Mouse (Mus musculus): Measurements from ENCODE around the gene Furin. TPM values are rescaled to one million over a fixed set of nuclear protein-coding genes. Genes with fewer than 3 reads are reported as not detected.

The Furin gene
- total and polyA plus RNA-seq, 2 experiments from 2014 or later: 18.9 to 67.6 TPM

GRCm38 (mm10) chr7:80401041-80401859 lies 4.0 kb downstream of the Furin start:
- DNase-seq (ENCODE audit: low spot score): no peak
- ATAC-seq (ENCODE audit: insufficient read depth, low read depth): no peak
- Histone ChIP-seq H3K9ac (replicated peaks; ENCODE audit: low read depth, low read length) (peak overlapping the region; percentile 99), H3K27me3 (ENCODE audit: control insufficient read depth, insufficient read depth, low read length) (no peaks in the 10 kb centered on the region), H3K9me3 (replicated peaks; ENCODE audit: control insufficient read depth, low read length) (no peaks in the 10 kb centered on the region), H3K4me3 (ENCODE audit: low read depth, low read length) (peak overlapping the region; percentile 88), H3K27ac (ENCODE audit: low read depth) (peak overlapping the region; percentile 98), H3K4me1 (ENCODE audit: control insufficient read depth, insufficient read depth) (peaks cover 26% of the 10 kb centered on the region; the same call in 1 of the 2 replicates), H3K36me3 (replicated peaks; ENCODE audit: control insufficient read depth, insufficient read depth, low read length) (peaks cover 24% of the 10 kb centered on the region), H3K4me2 (ENCODE audit: low read depth, low read length) (peak overlapping the region; percentile 94)
- WGBS: 21% methylated on average over 5 of the region's 5 CpGs
- no peak for TF ChIP-seq EP300 (IDR thresholded peaks at IDR 0.05; ENCODE audit: low read depth)
- no peak for TF ChIP-seq CTCF (IDR thresholded peaks at IDR 0.05; ENCODE audit: low read depth)

- no peaks in the 10 kb centered on the region for H3K27me3 ChIP-seq (ENCODE audit: control insufficient read depth, insufficient read depth, low read length)
- peak overlapping the region; percentile 88; the same call in 1 of the 2 replicates for H3K4me3 ChIP-seq (ENCODE audit: low read depth, low read length)
- peaks cover 29% of the 10 kb centered on the region for H3K36me3 ChIP-seq (replicated peaks; ENCODE audit: control insufficient read depth, insufficient read depth, low read length)
- peaks cover 26% of the 10 kb centered on the region; the same call in 1 of the 2 replicates for H3K4me1 ChIP-seq (ENCODE audit: control insufficient read depth, insufficient read depth)
- peak overlapping the region; percentile 94 for H3K4me2 ChIP-seq (ENCODE audit: low read depth, low read length)
- no peaks in the 10 kb centered on the region for H3K9me3 ChIP-seq (replicated peaks; ENCODE audit: control insufficient read depth, low read length)
- DNase-seq (ENCODE audit: low spot score) (no peak), ATAC-seq (ENCODE audit: insufficient read depth, low read depth) (no peak)
- H3K9ac ChIP-seq (replicated peaks; ENCODE audit: low read depth, low read length): no peak overlapping the region
- TF ChIP-seq CTCF (IDR thresholded peaks at IDR 0.05; ENCODE audit: low read depth) (no peak), EP300 (IDR thresholded peaks at IDR 0.05; ENCODE audit: low read depth) (no peak)
- WGBS: 58% methylated on average over 6 of the region's 6 CpGs
- peak overlapping the region; percentile 98; the same call in 1 of the 2 replicates for H3K27ac ChIP-seq (ENCODE audit: low read depth)
Observed at GRCm38 (mm10) chr7:80400571-80400970, 4.7 kb downstream of the Furin start.

- Histone ChIP-seq H3K27ac (ENCODE audit: low read depth) (peak overlapping the region; percentile 27; the same call in 1 of the 2 replicates), H3K9me3 (replicated peaks; ENCODE audit: control insufficient read depth, low read length) (no peaks in the 10 kb centered on the region), H3K4me2 (ENCODE audit: low read depth, low read length) (peak overlapping the region; percentile 94), H3K4me3 (ENCODE audit: low read depth, low read length) (peak overlapping the region; percentile 88; the same call in 1 of the 2 replicates), H3K27me3 (ENCODE audit: control insufficient read depth, insufficient read depth, low read length) (no peaks in the 10 kb centered on the region), H3K4me1 (ENCODE audit: control insufficient read depth, insufficient read depth) (peaks cover 26% of the 10 kb centered on the region; the same call in 1 of the 2 replicates), H3K36me3 (replicated peaks; ENCODE audit: control insufficient read depth, insufficient read depth, low read length) (peaks cover 34% of the 10 kb centered on the region), H3K9ac (replicated peaks; ENCODE audit: low read depth, low read length) (peak overlapping the region; percentile 18)
- WGBS: 48% methylated on average over 5 of the region's 5 CpGs
- ATAC-seq (ENCODE audit: insufficient read depth, low read depth) (no peak), DNase-seq (ENCODE audit: low spot score) (no peak)
- TF ChIP-seq CTCF (IDR thresholded peaks at IDR 0.05; ENCODE audit: low read depth): peak; percentile 17
- no peak for TF ChIP-seq EP300 (IDR thresholded peaks at IDR 0.05; ENCODE audit: low read depth)
Observed at GRCm38 (mm10) chr7:80400099-80400498, 5.1 kb downstream of the Furin start.

GRCm38 (mm10) chr7:80398654-80399444 lies 6.4 kb downstream of the Furin start:
- Histone ChIP-seq H3K9me3 (replicated peaks; ENCODE audit: control insufficient read depth, low read length) (no peaks in the 10 kb centered on the region), H3K27ac (ENCODE audit: low read depth) (no peak overlapping the region), H3K4me2 (ENCODE audit: low read depth, low read length) (no peak overlapping the region), H3K36me3 (replicated peaks; ENCODE audit: control insufficient read depth, insufficient read depth, low read length) (peaks cover 45% of the 10 kb centered on the region), H3K4me3 (ENCODE audit: low read depth, low read length) (no peak overlapping the region), H3K4me1 (ENCODE audit: control insufficient read depth, insufficient read depth) (peaks cover 20% of the 10 kb centered on the region; the same call in 1 of the 2 replicates), H3K9ac (replicated peaks; ENCODE audit: low read depth, low read length) (no peak overlapping the region), H3K27me3 (ENCODE audit: control insufficient read depth, insufficient read depth, low read length) (no peaks in the 10 kb centered on the region)
- DNase-seq (ENCODE audit: low spot score): no peak
- 76% methylated on average over 9 of the region's 9 CpGs for WGBS
- TF ChIP-seq CTCF (IDR thresholded peaks at IDR 0.05; ENCODE audit: low read depth): no peak; the same call in 1 of the 2 replicates
- no peak for TF ChIP-seq EP300 (IDR thresholded peaks at IDR 0.05; ENCODE audit: low read depth)
- no peak for ATAC-seq (ENCODE audit: insufficient read depth, low read depth)

- Histone ChIP-seq H3K27ac (ENCODE audit: low read depth) (no peak overlapping the region), H3K9ac (replicated peaks; ENCODE audit: low read depth, low read length) (no peak overlapping the region), H3K9me3 (replicated peaks; ENCODE audit: control insufficient read depth, low read length) (no peaks in the 10 kb centered on the region), H3K4me2 (ENCODE audit: low read depth, low read length) (no peak overlapping the region), H3K4me1 (ENCODE audit: control insufficient read depth, insufficient read depth) (peaks cover 20% of the 10 kb centered on the region; the same call in 1 of the 2 replicates), H3K36me3 (replicated peaks; ENCODE audit: control insufficient read depth, insufficient read depth, low read length) (peaks cover 54% of the 10 kb centered on the region), H3K27me3 (ENCODE audit: control insufficient read depth, insufficient read depth, low read length) (no peaks in the 10 kb centered on the region), H3K4me3 (ENCODE audit: low read depth, low read length) (no peak overlapping the region)
- no peak for DNase-seq (ENCODE audit: low spot score)
- TF ChIP-seq EP300 (IDR thresholded peaks at IDR 0.05; ENCODE audit: low read depth) (no peak), CTCF (IDR thresholded peaks at IDR 0.05; ENCODE audit: low read depth) (no peak)
- no peak for ATAC-seq (ENCODE audit: insufficient read depth, low read depth)
- 93% methylated on average over 9 of the region's 9 CpGs for WGBS
Observed at GRCm38 (mm10) chr7:80397986-80398385, 7.2 kb downstream of the Furin start.
